Mouse (Mus musculus) myocyte (in vitro differentiated cells): ENCODE measurements at regions not wholly inside any gene's neighbourhood (a gene's known extent, or its start where the extent isn't known, plus 50 kb on each side); places are given as distances from the start of the nearest gene placed in this dataset.

Source experiments
- H3K27me3 ChIP-seq: one replicate; pipeline ENCODE4 v1.6.1; 2011; ENCODE audit not compliant: control insufficient read depth, insufficient read depth, insufficient read length
- H3K36me3 ChIP-seq: one replicate; pipeline ENCODE4 v1.6.1; 2011; ENCODE audit not compliant: control insufficient read depth, insufficient read depth
- H3K4me2 ChIP-seq: one replicate; pipeline ENCODE4 v1.6.1; 2011; ENCODE audit warnings: low read depth, control low read depth
- H3K4me3 ChIP-seq: one replicate; pipeline ENCODE4 v1.5.1; 2011; ENCODE audit warnings: mild to moderate bottlenecking, control low read depth, moderate library complexity
- H3K79me2 ChIP-seq: one replicate; pipeline ENCODE4 v1.6.1; 2011; ENCODE audit not compliant: control insufficient read depth, insufficient read depth
- H3ac ChIP-seq: one replicate; pipeline ENCODE4 v1.6.1; 2011; ENCODE audit not compliant: control insufficient read depth, insufficient read length
- CEBPB ChIP-seq: IDR thresholded peaks from 2 replicates; pipeline ENCODE4 v1.6.1; 2011; ENCODE audit warnings: mild to moderate bottlenecking, moderate library complexity; ENCODE audit not compliant: poor library complexity, insufficient read depth, severe bottlenecking
- E2F4 ChIP-seq: IDR thresholded peaks from one replicate; pipeline ENCODE4 v1.6.1; 2011; ENCODE audit warnings: mild to moderate bottlenecking, control low read depth, moderate library complexity; ENCODE audit not compliant: insufficient read depth
- MAX ChIP-seq: IDR thresholded peaks from one replicate; pipeline ENCODE4 v1.6.1; 2011; ENCODE audit warnings: low read depth, mild to moderate bottlenecking, control low read depth
- MYOD1 ChIP-seq, 3 experiments: IDR thresholded peaks; one replicate each; pipeline ENCODE4 v1.6.1; 2011; ENCODE audit warnings: control low read depth in 2 of 3, low read depth in 2 of 3, mild to moderate bottlenecking in 2 of 3, moderate library complexity in 1 of 3; ENCODE audit not compliant: insufficient read length in 2 of 3, control insufficient read depth in 1 of 3
- MYOG ChIP-seq, 3 experiments: IDR thresholded peaks; one replicate each; pipeline ENCODE4 v1.6.1; 2011; ENCODE audit warnings: control low read depth in 2 of 3, low read depth in 2 of 3, mild to moderate bottlenecking in 2 of 3; ENCODE audit not compliant: insufficient read length in 2 of 3, control insufficient read depth in 1 of 3, insufficient read depth in 1 of 3
- POLR2A ChIP-seq: IDR thresholded peaks from one replicate; pipeline ENCODE4 v1.6.1; 2011; ENCODE audit warnings: low read depth, mild to moderate bottlenecking, control low read depth, moderate library complexity; ENCODE audit not compliant: insufficient read length
- POLR2AphosphoS2 ChIP-seq: IDR thresholded peaks from one replicate; pipeline ENCODE4 v1.6.1; 2011; ENCODE audit warnings: low read depth, control low read depth; ENCODE audit not compliant: insufficient read length
- REST ChIP-seq: IDR thresholded peaks from one replicate; pipeline ENCODE4 v1.6.1; 2011; ENCODE audit warnings: mild to moderate bottlenecking, control low read depth, moderate library complexity; ENCODE audit not compliant: insufficient read depth, insufficient read length
- SRF ChIP-seq: IDR thresholded peaks from one replicate; pipeline ENCODE4 v1.6.1; 2011; ENCODE audit warnings: low read depth; ENCODE audit not compliant: control insufficient read depth, insufficient read length
- TCF12 ChIP-seq: IDR thresholded peaks from one replicate; pipeline ENCODE4 v1.6.1; 2011; ENCODE audit warnings: mild to moderate bottlenecking, control low read depth; ENCODE audit not compliant: poor library complexity, insufficient read depth, severe bottlenecking
- TCF3 ChIP-seq: IDR thresholded peaks from one replicate; pipeline ENCODE4 v1.6.1; 2011; ENCODE audit warnings: low read depth, control low read depth; ENCODE audit not compliant: insufficient read length
- USF1 ChIP-seq: IDR thresholded peaks from one replicate; pipeline ENCODE4 v1.6.1; 2011; ENCODE audit warnings: low read depth, mild to moderate bottlenecking, control low read depth, moderate library complexity

- Histone ChIP-seq H3K36me3 (no peaks in the 10 kb centered on the region), H3K4me2 (no peak overlapping the region), H3K27me3 (no peaks in the 10 kb centered on the region), H3ac (no peak overlapping the region), H3K79me2 (no peaks in the 10 kb centered on the region), H3K4me3 (no peak overlapping the region)
- TF ChIP-seq CEBPB (no peak), TCF12 (no peak)
These were observed 248.6 kb downstream of the Tle3 start for GRCm38 (mm10) chr9:61620786-61621185.

GRCm38 (mm10) chr9:61620105-61620504 lies 247.9 kb downstream of the Tle3 start:
- no peaks in the 10 kb centered on the region for H3K27me3 ChIP-seq
- no peaks in the 10 kb centered on the region for H3K36me3 ChIP-seq
- no peak overlapping the region for H3K4me3 ChIP-seq
- no peak for TF ChIP-seq USF1
- TF ChIP-seq POLR2A: no peak
- no peak overlapping the region for H3K4me2 ChIP-seq
- no peaks in the 10 kb centered on the region for H3K79me2 ChIP-seq
- H3ac ChIP-seq: no peak overlapping the region

- H3K4me3 ChIP-seq: no peak overlapping the region
- H3K79me2 ChIP-seq: no peaks in the 10 kb centered on the region
- no peak for TF ChIP-seq POLR2AphosphoS2
- TF ChIP-seq TCF3: no peak
- peak in 1 of 3 experiments; percentile 20 for TF ChIP-seq MYOG (IDR thresholded peaks at IDR 0.05; ENCODE audit: control insufficient read depth in 1 of 3, insufficient read depth in 1 of 3, insufficient read length in 2 of 3, low read depth in 2 of 3)
- peak in 2 of 3 experiments; percentile 56 to 58 for TF ChIP-seq MYOD1 (IDR thresholded peaks at IDR 0.05; ENCODE audit: control insufficient read depth in 1 of 3, insufficient read length in 2 of 3, low read depth in 2 of 3)
- TF ChIP-seq SRF: peak; percentile 81
- no peak for TF ChIP-seq USF1
- no peak for TF ChIP-seq MAX
- no peaks in the 10 kb centered on the region for H3K27me3 ChIP-seq
- no peak overlapping the region for H3ac ChIP-seq
- H3K36me3 ChIP-seq: no peaks in the 10 kb centered on the region
- H3K4me2 ChIP-seq: peak overlapping the region; percentile 38
These were observed 246.5 kb downstream of the Tle3 start for GRCm38 (mm10) chr9:61618510-61619249.

GRCm38 (mm10) chr9:61617979-61618378 lies 245.8 kb downstream of the Tle3 start:
- Histone ChIP-seq H3K36me3 (no peaks in the 10 kb centered on the region), H3K4me2 (no peak overlapping the region), H3K79me2 (no peaks in the 10 kb centered on the region), H3K27me3 (no peaks in the 10 kb centered on the region), H3ac (no peak overlapping the region), H3K4me3 (no peak overlapping the region)
- TF ChIP-seq REST (no peak), TCF3 (no peak), POLR2AphosphoS2 (no peak), USF1 (no peak), MYOD1 (IDR thresholded peaks at IDR 0.05; ENCODE audit: control insufficient read depth in 1 of 3, insufficient read length in 2 of 3, low read depth in 2 of 3) (no peak), SRF (no peak), MAX (no peak), POLR2A (no peak), CEBPB (no peak), E2F4 (no peak), MYOG (IDR thresholded peaks at IDR 0.05; ENCODE audit: control insufficient read depth in 1 of 3, insufficient read depth in 1 of 3, insufficient read length in 2 of 3, low read depth in 2 of 3) (no peak), TCF12 (no peak)

- H3K36me3 ChIP-seq: no peaks in the 10 kb centered on the region
- H3K4me3 ChIP-seq: no peak overlapping the region
- no peaks in the 10 kb centered on the region for H3K79me2 ChIP-seq
- TF ChIP-seq POLR2AphosphoS2 (no peak), SRF (no peak), TCF3 (no peak), POLR2A (no peak)
- no peak overlapping the region for H3ac ChIP-seq
- H3K4me2 ChIP-seq: no peak overlapping the region
- H3K27me3 ChIP-seq: no peaks in the 10 kb centered on the region
These were observed 243.4 kb downstream of the Tle3 start for GRCm38 (mm10) chr9:61615556-61615955.

GRCm38 (mm10) chr9:61607576-61607975 lies 235.4 kb downstream of the Tle3 start:
- H3ac ChIP-seq: no peak overlapping the region
- H3K4me2 ChIP-seq: no peak overlapping the region
- no peaks in the 10 kb centered on the region for H3K36me3 ChIP-seq
- no peaks in the 10 kb centered on the region for H3K27me3 ChIP-seq
- TF ChIP-seq TCF12 (no peak), CEBPB (no peak), POLR2AphosphoS2 (no peak), TCF3 (no peak), MAX (no peak), MYOG (IDR thresholded peaks at IDR 0.05; ENCODE audit: control insufficient read depth in 1 of 3, insufficient read depth in 1 of 3, insufficient read length in 2 of 3, low read depth in 2 of 3) (no peak), REST (no peak), SRF (no peak), USF1 (no peak), E2F4 (no peak), MYOD1 (IDR thresholded peaks at IDR 0.05; ENCODE audit: control insufficient read depth in 1 of 3, insufficient read length in 2 of 3, low read depth in 2 of 3) (no peak), POLR2A (no peak)
- no peak overlapping the region for H3K4me3 ChIP-seq
- no peaks in the 10 kb centered on the region for H3K79me2 ChIP-seq
